Mouse (Mus musculus) E14TG2a.4 (cell line): ENCODE measurements at regions not wholly inside any gene's neighbourhood (a gene's known extent, or its start where the extent isn't known, plus 50 kb on each side); places are given as distances from the start of the nearest gene placed in this dataset.

ENCODE experiments used
- CTCF ChIP-seq: conservative IDR thresholded peaks from 2 replicates; pipeline ENCODE4 v1.5.1; 2014; ENCODE audit warnings: low read length
- POU5F1 ChIP-seq: IDR thresholded peaks from 2 replicates; pipeline ENCODE4 v1.6.1; 2014; ENCODE audit warnings: low read length, borderline replicate concordance

DNA sequence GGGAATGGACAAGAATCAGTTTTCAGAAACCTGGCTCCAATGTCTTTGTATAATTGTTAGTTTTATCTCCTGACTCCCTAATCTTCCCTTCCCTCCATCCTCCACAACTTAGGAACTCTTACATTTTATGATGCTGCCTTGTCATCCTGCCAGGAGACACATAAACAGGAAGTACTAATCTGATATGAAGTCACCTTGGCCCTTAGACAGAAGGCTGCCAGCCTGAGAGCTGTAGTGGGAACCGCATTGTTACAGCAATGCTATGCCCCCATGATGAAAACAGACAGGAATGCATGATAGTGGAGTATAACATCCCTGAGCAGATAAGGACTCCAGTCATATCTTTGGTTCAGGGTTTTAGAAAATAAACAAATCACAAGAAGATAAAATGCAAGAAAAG lies 734.8 kb upstream of the 4930452B06Rik start:
- TF ChIP-seq CTCF (no peak), POU5F1 (no peak)
